Mouse (Mus musculus): ENCODE measurements around the gene Bms1. TPM values are rescaled to one million over a fixed set of nuclear protein-coding genes. Genes with fewer than 3 reads are reported as not detected.

Gene Bms1
- 10 to 100 TPM; 55.6 to 59.4 TPM for total RNA-seq (2023)

GRCm38 (mm10) chr6:118419050-118419920 is at the start of gene Bms1:
Bms1 (minus strand) TSS chr6:118419474.

GRCm38 (mm10) chr6:118455042-118455631 is 35.9 kb upstream of the Bms1 start, which contains the start of gene Zfp248:
Zfp248 (minus strand) TSS chr6:118455528.

Other genes with a start within 250 kb of the Bms1 start
- under 1 TPM; 0.21 to 0.38 TPM for gene Ret, start 221.8 kb downstream of the Bms1 start, total RNA-seq (2023)
- gene Zfp248, start 36.1 kb upstream of the Bms1 start, total RNA-seq (2023): 1 to 10 TPM; 1.7 to 2.9 TPM
- not detected for gene Zfp9, start 59.8 kb upstream of the Bms1 start, total RNA-seq (2023)
- 10 to 100 TPM; 13.2 to 16.2 TPM for gene Ankrd26, start 142.8 kb upstream of the Bms1 start, total RNA-seq (2023)

All from T-cell, adult 66 days (primary cell).